Mouse (Mus musculus) activated CD4-positive, CD25-positive, alpha-beta regulatory T cell, adult 4 months (primary cell): ENCODE data around the gene Zfp180. TPM values are rescaled to one million over a fixed set of nuclear protein-coding genes. Genes with fewer than 3 reads are reported as not detected.
A peak's percentile ranks its signal among the peaks of the same experiment; 100 is the strongest.
"Not testable (repeated sequence)": the region's sequence is repeated elsewhere in the genome, so short reads cannot be mapped to it uniquely, and the experiment has no call there.

Source experiments
- ATAC-seq: one replicate; pipeline ENCODE4 v1.8.0; 2017
- polyA plus RNA-seq, 2 experiments: library from polyadenylated mRNA; unstranded; fragments of 100-300 nt; shearing (Covaris generic); gene quantifications; one replicate each; pipeline ENCODE4 v1.2.1; 2017

Zfp180 gene
- 10 to 100 TPM; 16.1 to 20.2 TPM for polyA plus RNA-seq

DNA sequence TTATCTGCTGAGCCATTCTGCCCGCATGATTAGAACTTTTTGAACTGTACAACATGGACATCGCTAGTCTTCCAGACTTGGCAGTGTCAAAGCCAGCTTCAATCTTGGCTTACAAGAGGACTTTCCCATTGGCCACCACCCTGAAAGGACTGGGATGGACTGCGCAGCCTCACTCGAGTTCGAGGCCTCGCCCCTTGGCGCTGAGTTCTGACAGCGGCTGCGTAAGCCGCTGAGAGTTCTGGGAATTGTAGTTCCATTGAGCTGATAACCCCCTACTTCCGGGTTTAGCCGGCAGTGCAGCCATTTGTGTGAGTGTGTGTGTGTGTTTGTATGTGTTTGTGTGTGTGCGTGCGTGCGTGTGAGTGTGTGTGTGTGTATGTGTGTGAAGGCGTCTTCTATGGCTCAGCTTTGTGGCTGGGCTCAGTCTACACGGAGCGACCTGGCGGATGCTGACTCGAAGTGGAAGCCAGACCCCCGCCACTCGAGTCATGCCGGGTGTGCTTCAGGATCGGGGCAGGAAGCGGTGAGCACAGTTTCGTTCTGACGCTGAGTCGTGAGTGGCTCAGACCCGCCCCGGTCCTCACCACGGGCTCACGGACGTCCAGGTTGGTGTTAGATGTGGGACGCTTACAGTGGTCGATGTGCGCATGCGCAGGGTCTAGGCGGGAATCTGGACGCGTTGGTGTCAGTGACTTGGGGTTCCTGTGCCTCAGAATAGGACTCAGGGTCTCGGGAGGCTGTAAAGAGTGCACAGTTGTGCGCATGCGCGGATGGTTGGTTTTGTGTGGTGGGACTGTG, at the start of gene Zfp180:
Gene Zfp180 (plus strand): TSS at position 291 of the 798 bp plus-strand sequence.
- peak; percentile 90 for ATAC-seq

DNA sequence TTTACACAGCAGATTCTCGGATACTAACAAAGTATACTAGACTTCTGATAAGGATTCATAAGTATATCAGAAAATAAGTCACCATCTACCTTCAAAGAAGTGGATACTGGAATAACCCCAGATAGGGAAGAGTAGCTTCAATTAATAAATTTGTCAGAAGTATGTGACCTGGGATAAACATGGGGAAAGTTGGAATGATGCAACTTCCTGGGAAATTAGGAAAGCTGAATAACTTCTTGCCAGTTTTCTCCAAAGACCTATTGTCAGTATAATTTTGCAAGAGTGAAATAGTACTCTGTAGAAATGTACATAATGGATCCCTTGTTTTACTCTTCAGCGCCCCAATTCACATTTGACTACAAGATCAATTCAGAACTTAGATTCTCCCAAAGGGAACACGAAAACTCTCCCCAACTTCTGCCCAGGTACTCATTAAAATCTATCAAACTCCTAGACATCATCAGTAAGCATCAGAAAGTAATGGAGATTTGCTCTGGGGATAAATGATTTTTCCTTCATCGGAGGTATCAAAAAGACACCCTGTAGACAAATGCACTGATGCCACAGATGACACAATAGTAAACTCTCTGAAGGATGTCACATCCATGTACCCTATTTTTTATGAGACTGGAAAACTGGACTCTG, 28.9 kb upstream of the Zfp180 start, which contains the start of gene Vmn1r183:
Gene Vmn1r183 (plus strand): TSS at position 595 of the 645 bp plus-strand sequence.
- no peak for ATAC-seq

DNA sequence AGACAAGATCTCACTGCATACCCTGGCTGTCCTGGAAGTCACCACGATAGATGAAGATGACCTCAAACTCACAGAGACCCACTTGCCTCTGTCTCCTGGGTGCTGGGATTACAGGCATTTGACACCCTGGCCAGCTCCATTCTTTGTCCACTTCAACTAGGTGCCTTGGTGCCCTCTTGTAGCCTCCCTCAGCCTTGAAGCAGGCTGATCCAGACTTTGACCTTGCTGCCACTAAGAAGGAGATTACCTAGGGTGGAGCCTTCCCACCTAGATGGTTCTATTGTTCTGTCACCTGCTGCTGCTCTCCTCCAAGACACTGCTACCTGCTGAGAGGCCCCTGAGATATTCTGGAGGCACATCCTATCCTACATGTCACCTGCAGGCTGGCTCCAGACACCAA, 7.3 kb upstream of the Zfp180 start:
- ATAC-seq: not testable (repeated sequence)

DNA sequence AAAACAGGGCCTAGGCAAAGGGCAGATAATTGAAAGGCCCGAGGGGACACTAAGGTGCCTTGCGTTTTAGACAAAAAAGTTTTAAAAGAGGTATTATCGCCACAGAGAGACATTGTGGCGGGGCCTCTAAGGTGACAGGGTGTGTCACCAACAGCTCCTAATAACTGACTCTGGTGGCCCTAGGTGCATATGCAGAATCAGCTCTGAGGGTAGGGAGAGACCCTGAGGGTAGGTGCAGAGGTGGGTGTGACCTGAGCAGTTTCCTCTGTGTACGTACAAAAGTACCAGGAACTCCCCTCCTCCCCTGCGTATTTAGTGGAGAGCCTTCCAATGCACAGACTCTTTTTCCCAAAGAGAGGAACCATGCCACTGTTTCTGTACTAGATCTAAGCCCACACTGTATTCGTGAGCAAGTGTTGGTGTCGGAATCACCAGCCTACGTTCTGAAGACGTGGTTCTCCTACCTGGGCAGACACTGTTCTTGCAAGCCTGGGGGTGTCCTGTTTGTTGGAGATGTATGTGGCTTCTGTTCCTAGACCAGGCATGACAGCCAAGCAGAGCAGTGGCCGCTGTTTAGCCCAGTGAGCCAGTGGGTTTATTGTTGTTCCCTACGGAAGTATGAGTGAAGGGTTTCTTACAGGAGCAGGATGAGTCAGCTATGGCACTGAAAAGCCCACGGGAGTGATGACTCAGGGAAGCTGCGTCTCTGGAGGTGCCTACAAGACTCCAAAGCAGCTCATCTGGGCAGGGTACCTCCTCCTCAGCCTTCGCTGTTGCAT, 922 bp downstream of the Zfp180 start:
- ATAC-seq: peak; percentile 16

DNA sequence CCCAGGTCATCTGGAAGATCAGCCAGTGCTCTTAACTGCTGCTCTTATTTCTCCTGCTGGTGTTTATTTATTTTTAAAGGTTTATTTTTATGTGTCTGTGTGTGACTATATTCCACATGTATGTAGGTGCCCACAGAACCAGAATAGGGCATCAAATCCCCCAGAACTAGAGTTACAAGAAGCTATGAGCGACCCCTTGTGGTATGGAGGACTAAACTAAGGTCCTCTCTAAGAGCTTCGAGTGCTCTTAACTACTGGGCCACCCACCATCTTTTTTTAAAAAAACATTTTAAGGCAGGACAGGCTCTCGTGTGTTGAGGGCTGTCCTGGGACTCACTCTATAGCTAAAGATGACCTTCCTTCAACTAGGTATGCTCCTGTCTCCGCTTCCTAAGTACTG, 5.1 kb downstream of the Zfp180 start:
- no peak for ATAC-seq

DNA sequence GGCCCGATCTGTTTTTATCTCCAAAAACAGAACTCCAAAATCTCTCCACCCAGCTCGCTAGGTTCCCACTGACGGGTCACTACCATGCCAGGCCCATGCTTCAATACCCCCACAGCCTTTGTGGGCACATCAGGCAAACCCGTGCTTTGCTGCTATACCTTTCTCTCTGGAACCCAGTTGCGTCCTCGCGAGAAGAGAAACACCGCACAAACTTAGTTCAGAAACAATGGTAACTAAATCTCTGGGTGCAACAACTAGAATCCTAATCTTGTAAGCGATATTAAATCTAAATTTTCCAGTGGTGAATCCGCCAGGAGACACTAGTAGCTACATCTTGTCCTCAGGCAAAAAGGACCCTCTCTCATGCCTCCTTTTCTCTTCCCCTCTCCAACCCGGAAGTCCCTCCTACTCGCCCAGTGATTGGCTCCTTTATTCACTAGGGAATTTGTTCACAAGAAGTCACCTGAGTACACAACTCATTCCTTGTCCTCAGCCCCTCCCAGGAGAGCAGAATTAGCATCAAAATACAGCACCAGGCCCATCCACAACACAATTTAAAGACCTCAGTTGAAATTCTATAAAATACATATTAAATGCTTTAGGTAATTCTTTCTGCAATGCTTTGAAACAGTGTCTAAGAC, 5.9 kb downstream of the Zfp180 start:
- no peak for ATAC-seq

DNA sequence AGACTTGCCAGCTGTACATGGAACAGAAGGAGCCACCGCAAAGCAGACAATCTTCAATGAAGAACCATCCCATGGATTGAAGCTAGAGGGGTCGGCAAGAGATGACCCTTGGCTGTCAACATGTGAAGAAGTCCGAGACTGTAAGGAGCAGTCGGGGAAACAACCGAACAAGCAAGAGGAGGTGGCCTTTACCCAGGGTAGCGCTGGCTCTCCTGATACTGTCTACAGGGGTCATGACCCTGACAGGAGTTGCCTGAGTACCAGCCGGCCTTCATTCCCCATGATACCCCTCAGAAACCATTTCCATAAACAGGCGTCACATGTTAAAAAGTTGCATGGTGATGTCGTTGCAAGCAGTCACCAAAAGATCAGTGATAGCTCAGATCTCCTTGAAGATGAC, 22.7 kb downstream of the Zfp180 start:
- ATAC-seq: no peak

DNA sequence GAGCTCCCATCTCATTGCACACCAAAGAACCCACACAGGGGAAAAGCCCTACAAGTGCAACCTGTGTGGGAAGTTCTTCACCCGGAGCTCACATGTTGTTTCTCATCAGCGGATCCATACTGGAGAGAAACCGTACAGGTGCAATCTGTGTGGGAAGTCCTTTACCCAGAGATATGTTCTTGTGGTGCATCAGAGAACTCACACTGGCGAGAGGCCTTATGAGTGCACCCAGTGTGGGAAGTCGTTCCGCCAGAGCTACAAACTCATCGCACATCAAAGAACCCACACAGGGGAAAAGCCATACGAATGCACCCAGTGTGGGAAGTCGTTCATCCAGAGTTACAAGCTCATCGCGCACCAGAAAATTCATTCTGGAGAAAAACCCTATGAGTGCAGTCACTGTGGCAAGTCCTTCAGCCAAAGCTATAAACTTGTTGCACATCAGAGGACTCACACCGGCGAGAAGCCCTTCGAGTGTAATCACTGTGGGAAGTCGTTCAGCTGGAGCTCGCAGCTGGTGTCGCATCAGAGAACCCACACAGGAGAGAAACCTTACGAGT, 23.5 kb downstream of the Zfp180 start:
- no peak for ATAC-seq

DNA sequence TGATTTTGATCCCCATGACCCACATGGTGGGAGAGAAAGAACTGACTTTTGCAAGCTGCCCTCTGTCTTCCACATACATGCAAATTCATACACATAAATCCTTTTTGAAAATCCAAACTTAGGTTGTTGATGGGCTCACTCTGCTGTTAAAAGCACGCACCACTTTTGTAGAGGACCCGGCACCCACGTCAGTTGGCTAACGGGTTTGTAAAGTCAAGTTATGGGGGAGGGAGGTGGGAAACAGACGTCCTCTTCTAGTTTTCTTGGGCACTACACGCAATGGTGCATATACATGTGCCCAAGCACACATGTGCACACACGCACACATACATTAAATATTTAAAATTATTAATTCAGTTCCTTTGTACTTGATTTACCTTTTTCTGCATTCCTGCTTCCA, 29.1 kb downstream of the Zfp180 start:
- no peak for ATAC-seq

DNA sequence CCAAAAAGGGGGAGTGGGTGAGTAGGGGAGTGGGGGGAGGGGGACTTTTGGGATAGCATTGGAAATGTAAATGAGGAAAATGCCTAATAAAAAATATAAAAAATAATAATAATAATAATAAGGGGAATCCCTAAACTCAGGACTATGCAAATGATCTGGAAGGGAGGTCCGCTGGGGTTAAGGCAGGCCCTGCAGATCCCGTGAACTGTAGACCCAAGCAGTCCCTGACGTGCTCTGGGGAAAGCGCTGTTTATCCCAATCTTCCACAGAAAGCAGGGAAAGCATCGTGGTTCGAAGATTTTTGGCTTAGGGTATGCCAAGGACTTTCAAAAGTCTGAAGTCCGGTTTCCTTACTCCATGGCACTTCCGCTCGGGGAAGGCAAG, 30.0 kb downstream of the Zfp180 start:
- ATAC-seq: no peak

DNA sequence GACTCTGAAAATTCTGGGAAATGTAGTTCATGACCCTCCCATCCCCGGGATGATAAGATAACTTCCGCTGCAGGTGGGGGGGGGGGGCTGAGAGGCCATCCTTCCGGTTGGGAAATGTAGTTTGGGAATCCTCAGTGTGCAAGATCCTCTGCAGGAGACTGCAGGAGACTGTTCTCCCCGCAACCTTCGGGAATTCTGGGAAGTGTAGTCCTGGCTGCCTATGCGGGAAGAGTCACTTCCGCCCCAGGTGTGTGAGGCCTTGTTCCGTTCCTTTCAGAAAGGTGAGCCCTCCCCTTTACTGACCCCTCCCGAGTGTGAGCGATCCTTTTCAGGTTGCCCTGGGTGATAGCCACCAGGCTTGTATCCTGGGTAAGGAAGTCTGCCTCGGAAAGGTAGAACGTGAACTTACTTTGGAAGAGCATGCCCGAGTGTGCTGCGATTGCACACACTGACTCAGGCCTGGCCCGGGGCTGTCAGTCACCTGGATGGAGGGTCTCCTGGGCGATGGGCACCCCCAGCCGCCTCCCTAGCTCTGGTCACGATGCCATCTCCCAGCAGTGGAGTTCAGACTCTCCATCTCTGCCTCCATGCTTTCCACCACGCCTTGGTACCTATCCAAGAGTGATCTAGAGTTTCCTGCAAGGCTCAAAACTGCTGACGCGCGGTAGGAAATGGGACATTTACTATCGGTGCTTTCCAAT, 30.6 kb downstream of the Zfp180 start, which contains the start of gene Zfp112:
Gene Zfp112 (plus strand): TSS at position 159 of the 701 bp plus-strand sequence.
- ATAC-seq: no peak

DNA sequence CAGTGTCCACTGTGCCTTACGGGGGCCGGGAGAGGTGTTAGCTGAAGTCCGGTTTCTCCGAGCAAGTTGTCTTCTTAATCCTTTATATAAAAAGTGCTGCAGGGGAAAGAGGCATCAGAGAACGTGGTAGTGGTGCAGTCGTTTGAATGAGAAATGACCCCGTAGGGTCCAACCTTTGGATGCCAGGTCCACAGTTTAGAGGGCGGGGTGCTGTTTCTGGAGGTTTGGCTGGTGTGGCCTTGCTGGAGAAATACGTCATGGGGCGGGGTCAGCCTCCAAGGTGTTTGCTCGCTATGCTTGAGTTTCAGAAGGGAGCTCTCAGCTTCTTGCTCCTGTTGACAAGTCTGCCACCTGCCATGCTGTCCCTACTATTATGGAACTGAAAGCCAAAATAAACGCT, 31.3 kb downstream of the Zfp180 start:
- no peak for ATAC-seq

DNA sequence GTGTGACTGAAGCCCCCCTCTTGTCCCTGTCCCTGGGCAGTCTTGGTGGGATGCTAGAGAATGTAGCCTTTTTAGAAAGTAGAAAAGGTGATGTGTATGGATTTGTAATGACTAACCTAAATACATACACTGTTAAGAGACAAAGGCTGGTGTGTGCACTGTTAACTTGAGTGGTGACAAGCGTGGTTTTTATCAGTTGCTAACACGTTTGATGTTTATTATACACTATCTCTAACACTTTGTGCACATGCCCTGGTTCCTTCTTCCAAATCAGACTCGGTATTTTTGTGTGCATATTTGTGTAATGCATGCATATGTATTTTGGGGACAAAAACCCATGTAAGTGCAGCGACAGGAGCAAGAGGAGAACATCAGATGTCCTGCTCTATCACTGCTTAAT, 34.9 kb downstream of the Zfp180 start:
- ATAC-seq: no peak

DNA sequence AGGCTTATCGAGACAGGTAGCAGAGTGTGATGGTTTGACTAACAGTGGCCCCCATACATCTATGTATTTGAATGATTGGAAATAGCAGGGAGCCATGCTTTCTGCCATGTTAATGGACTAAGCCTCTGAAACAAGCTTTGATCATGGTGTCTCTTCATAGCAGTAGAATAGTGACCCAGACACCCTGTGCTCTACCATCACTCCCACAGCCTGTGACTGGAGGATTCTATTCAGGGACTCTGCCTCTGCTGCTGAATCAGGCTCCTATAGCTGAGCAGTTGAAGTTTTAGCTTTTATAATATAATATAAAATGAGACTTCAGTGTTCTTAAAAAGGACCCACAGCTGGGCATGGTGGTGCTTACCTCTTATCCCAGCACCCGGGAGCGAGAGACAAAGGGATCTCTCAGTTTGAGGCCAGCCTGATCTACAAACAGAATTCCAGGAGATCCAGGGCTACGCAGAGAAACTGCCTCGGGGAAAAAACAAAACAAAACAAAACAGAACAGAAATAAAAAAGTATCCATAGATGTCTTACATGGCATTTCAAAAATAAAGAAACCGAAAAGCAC, 51.8 kb downstream of the Zfp180 start:
- no peak for ATAC-seq

DNA sequence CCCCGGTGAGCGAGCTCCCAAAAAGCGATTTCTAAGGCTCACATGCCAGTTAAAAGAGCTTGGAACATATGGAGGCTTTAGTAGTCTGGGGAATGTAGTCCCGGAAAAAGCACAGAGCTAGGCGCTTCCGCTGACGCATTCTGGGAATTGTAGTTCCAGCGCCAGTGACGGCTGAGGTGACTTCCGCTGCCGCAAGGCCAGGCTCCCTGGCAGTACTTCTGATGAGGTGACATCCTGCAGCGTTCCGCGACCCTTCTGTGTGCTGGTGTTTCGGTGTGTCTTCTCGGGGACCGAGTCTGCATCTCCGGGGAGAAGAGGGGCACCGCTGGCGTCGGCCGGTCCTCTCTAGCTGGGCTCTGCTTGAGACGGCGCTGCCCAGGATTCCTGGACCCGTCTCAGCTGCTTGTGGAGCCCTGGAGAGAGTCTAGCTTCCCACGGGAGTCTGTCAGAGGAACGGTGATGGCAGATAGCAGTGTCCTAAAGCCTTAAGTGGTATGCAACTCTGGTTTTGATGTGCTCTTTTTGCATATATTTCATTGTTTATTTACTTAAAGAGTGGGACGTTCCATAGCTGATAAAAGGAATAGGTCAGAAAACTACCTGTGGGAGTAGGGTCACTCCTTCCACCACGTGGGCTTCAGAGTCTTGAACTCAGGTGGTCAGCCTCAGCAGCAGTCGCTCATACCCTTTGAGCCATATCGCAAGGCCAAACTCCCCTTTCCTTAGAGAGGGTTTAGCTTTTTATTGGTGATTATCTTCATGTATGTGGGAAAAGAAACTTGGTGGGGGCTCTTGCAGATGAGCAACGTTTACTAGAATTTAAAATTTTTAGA, 52.5 kb downstream of the Zfp180 start, which contains the start of gene Zfp235:
Gene Zfp235 (plus strand): TSS at position 174 of the 833 bp plus-strand sequence.
- peak; percentile 100 for ATAC-seq

DNA sequence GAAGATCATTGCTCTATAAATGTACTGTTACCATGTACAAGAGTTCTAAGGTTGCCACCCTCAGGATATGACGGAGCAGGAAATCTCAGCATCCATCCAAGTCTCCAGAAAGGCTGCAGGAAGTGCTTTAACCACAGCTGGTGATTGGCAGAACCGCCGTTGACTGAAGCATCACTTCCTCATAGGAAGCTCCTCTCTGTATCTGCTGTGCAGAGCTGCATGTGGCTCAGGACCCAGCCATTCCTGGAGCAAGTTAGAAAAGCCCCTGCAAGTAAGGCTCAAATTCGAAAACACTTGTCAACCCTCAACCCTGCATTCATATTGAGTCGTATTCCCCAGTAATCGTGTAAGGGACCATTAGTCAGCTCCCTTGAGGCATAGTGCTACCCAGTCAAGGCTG, 60.8 kb downstream of the Zfp180 start:
- ATAC-seq: no peak

DNA sequence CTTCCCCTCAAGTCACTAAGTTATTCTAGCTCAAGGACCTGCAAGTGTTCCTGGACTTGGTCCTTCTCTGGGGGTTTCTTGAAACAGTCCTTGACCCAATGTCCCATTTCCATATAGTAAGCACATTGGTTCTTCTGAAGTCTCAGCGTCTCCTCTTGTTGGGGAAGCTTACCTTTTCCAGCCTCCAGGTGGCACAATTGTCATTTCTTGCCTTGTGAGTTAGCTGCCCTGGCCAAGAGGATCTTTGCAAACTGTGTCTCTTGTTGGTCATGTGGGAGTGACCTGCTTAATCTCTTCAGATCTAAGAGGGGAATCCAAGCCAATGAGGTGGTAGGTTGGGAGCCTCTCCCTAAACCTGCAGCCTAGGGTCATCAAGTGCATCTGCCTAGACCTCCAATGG, 71.5 kb downstream of the Zfp180 start:
- no peak for ATAC-seq
